Mouse (Mus musculus): Measurements from ENCODE around the gene Flt1. TPM values are rescaled to one million over a fixed set of nuclear protein-coding genes. Genes with fewer than 3 reads are reported as not detected.
A peak's percentile ranks its signal among the peaks of the same experiment; 100 is the strongest.

Flt1 gene
- total RNA-seq (2021): 10 to 100 TPM; 32.7 to 42.2 TPM
- long read RNA-seq, experiment 1, full-length matches to known transcripts: 11 of 17 reads
- long read RNA-seq, experiment 1, partial matches to known transcripts: 1 of 17 reads
- long read RNA-seq, experiment 1, other reads (novel, unspliced or antisense): 5 of 17 reads
- long read RNA-seq, experiment 2, full-length matches to known transcripts: 6 of 14 reads
- long read RNA-seq, experiment 2, partial matches to known transcripts: 3 of 14 reads
- long read RNA-seq, experiment 2, other reads (novel, unspliced or antisense): 5 of 14 reads

DNA sequence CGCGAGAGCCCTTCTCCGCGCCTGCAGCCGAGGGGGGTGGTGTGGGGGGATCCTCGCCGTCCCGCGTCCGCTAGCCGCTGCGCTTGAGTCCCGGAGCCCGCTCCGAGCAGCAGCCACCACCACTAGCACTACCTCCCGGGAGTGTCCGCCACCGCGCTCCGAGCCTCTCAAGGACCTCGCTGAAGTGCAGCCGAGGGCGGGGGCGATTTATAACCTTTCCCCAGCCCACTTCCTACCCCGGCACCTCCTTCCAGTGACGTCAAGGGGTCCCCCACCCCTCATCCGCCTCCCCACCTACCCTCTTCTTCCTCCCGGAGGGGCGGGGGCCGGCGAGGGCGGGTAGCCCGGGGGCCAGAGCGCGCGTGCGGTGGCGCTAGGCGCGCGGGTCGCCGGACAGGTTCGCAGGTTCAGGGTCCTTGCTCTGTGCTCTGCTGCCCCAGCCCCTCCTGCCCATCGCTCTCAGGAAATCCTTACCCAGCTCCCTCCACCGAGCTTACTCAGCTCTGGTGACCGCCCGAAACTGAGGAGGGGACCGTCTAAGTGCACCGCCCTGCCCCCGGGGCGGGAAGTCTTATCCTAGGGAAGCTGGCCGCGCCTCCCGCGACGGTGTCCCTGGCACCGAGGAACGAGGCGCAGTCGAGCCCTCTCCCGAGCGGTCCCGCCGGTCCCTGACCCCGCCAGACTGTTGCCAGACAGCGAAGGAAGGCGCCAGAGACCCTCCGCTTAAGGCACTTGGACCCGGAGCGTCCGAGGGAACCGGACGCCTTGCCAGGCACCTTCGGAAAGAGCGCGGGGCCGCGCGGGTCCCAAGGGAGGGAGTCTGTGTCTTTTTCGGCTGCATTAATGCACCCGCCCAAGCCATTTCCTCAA, at the start of gene Flt1:
Gene Flt1, minus strand, starts transcription at position 181 of the 870 bp plus-strand sequence.
- H3K27ac ChIP-seq: peak within 1 kb of the TSS; percentile 88

DNA sequence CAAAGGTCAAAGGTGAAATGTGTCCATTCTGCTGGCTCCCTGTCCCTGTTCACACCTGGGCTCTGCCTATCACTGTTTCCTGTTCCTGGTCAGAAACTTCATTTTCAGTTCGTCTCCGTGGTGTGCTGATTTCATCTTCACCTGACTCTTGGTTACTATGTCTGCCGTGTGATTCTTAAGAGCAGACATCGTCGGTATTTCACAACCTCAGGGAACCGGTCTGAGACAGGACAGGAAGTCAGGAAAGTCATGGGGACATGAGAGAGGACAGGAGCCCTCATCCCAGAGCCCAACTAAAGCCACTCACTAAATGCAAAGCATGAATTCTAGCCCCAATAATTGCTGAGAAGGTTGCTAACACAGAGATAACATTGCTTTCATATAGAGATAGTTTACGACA, 49.4 kb upstream of the Flt1 start:
- Histone ChIP-seq H3K27ac (no peak overlapping the region), H3K4me3 (no peak overlapping the region)
- no peak for DNase-seq
- TF ChIP-seq CTCF (IDR thresholded peaks at IDR 0.05): no peak
- intact Hi-C loops (cut with DNase I): no loop called here

More for the DNA sequence above, at the start of gene Flt1:
- DNase-seq: peak; percentile 75
- intact Hi-C loops (cut with DNase I): loop anchor here (10.0 kb wide), 1 partner anchor 119 kb away; no protein-coding TSS in a partner anchor
- TF ChIP-seq CTCF (IDR thresholded peaks at IDR 0.05): no peak
- peak within 1 kb of the TSS; percentile 79 for H3K4me3 ChIP-seq

DNA sequence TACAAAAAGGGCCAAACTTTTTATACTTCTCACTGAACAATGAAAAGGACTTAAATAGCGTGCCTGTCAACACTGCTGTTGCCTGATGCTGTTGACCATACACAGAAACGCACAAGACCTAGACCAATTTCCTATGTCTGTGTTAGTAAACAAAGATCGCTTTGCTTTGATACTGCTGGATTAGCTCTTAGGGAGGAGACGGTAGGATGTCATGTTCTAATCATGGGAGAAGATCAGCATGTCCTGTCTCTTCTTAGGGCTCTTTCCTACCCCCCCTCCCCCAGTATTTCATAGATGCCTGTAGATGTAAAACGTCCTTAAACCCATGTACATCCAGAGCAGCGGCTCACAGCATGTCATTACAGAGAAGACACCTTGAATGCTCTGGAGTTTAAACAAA, 44.1 kb upstream of the Flt1 start:
- DNase-seq: no peak
- intact Hi-C loops (cut with DNase I): no loop called here
- no peak for TF ChIP-seq CTCF (IDR thresholded peaks at IDR 0.05)
- Histone ChIP-seq H3K4me3 (no peak overlapping the region), H3K27ac (no peak overlapping the region)

DNA sequence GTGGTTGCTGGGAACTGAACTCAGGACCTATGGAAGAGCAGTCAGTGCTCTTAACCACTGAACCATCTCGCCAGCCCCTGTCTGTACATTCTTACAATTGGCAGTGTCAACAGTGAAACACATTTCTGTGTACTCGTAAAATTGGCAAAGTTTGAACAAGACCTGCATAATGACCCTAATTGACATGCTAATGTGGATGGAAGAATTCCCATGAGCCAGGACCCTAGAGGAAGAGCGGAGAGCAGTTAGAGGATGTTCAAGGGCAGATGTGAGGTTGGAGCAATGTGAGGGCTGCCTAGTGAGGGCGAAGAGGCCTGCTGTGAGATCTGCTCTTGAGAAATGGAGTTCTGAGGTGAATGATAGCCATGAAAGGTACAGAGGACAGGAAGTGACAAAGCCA, 38.2 kb upstream of the Flt1 start:
- H3K27ac ChIP-seq: no peak overlapping the region
- H3K4me3 ChIP-seq: no peak overlapping the region
- TF ChIP-seq CTCF (IDR thresholded peaks at IDR 0.05): no peak
- DNase-seq: no peak
- intact Hi-C loops (cut with DNase I): no loop called here

DNA sequence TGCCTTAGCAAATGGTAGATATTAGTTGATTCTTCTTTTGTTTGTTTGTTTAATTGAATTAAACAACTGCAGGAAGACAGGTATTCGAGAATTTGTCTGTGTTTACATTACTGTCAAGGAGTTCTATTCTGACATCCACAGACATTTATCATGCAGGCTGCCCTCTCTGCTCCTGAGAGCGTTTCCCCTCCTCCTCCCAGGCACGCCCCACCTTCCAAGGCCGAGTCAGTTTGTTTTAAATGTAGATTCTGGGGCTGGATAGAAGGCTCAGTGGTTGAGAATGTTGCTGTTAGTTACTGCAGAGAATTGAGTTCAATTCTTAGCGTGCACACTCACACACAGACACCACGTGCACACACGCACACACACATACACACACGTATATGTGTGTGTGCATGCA, 36.2 kb upstream of the Flt1 start:
- TF ChIP-seq CTCF (IDR thresholded peaks at IDR 0.05): no peak
- Histone ChIP-seq H3K27ac (no peak overlapping the region), H3K4me3 (no peak overlapping the region)
- DNase-seq: no peak
- intact Hi-C loops (cut with DNase I): no loop called here

DNA sequence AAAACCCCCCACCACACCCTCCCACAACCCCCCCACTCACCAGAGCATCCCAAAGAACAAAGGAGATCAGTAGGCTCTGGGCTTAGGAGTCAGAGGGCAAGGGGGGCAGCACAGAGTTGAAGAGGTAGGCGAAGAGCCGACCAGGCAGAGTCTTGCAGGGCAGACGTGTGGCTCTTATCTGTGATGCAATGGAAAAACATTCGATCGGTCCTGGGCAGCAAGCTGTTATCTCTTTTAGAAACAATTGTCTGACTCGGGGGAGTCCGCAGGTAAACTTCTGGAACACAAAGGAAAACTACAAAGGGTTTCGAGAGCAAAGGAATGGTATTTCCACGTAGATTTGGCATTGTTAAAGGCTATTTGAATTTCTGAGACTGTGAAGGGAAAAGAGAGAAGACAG, 35.5 kb upstream of the Flt1 start:
- H3K4me3 ChIP-seq: no peak overlapping the region
- TF ChIP-seq CTCF (IDR thresholded peaks at IDR 0.05): no peak
- no peak overlapping the region for H3K27ac ChIP-seq
- DNase-seq: no peak
- intact Hi-C loops (cut with DNase I): no loop called here

DNA sequence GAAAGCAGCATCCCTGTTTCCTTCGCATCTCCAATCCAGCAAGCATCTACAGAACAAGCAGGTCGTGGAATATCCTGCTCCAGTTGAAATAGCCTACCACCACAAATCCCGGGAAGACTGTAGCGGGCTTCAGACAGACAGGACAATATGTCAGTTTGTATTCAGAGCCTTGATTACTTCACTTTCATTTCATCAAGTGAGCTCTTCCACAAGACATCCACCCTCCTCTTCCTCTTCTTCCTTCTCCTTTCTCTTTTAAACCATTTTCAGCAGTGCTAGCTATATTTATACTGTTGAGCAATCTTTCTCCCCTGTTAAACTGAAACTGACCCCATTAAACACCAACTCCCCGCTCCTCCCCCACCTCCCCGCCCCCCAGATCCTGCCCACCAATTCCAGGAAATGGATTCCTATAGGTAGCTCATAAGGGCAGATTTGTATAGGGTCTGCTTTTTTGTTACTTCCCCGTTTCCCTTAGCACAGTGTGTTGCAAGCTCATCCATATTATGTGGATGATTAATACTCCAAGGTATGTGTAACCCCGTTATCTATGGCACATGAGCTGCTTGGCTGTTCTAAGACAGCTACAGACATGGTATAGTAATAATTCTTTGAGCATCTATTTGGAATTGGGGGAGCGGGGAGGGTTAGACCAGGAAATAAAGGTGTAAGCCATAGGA, 33.0 kb upstream of the Flt1 start:
- Histone ChIP-seq H3K4me3 (peak overlapping the region; percentile 61), H3K27ac (peak overlapping the region; percentile 61)
- intact Hi-C loops (cut with DNase I): no loop called here
- no peak for DNase-seq
- TF ChIP-seq CTCF (IDR thresholded peaks at IDR 0.05): no peak

DNA sequence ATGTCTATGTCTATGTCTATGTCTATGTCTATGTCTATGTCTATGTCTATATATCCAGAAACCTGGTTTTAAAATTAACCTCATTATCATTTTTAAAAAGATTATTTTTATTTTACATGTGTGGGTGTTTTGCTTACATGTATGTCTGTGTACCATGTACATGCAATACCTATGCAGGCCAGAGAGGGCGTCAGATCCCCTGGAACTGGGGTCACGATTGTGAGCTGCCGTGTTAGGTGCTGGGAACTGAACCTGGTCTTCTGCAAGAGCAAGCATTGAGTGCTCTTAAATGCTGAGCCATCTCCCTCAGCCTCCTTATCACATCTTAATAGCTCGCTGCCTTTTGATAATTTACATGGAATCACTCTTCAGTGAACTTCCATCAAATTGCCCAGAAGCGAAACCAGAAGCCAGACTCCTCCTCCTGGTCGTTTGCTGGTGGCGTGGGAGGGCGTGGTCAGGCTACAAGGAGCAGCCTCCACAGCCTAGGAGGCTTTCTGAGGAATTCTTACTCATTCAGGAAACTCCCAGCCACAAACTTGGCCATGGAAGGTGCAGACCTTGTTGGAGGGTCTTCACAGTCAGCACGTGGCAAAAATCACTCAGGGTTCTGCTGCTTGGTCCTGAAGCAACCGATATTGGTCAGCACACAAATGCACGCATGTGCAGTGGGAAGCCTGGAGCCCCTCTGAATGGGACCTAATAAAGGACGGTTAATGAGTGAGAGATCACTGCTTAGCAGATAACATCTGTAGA, 32.2 kb upstream of the Flt1 start:
- intact Hi-C loops (cut with DNase I): no loop called here
- TF ChIP-seq CTCF (IDR thresholded peaks at IDR 0.05): peak; percentile 35; the same call in 1 of the 2 replicates
- peak overlapping the region; percentile 61 for H3K4me3 ChIP-seq
- H3K27ac ChIP-seq: peak overlapping the region; percentile 61
- peak; percentile 50 for DNase-seq

DNA sequence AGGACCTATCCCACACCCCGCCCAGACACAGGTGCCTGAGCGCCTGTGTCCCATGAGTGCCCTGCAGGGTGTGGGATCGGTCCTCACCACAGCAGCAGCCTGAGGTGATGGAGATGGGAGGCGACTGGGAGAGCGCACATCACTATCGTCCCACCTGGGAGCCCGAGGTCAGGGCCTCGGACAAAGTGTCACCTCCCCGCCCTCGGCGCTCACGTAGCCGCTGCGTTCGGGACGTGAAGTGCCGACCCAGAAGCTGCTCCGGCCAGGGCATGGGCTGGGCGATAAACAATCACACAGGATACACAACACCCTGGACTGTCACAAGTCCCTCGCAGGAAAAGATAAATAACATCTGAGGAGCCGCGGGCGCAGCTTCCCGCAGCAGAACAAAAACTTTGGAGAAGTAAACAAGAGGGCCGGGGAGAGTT, 27.1 kb upstream of the Flt1 start:
- intact Hi-C loops (cut with DNase I): no loop called here
- Histone ChIP-seq H3K27ac (peak overlapping the region; percentile 72), H3K4me3 (peak overlapping the region; percentile 53)
- no peak for TF ChIP-seq CTCF (IDR thresholded peaks at IDR 0.05)
- peak; percentile 40 for DNase-seq

DNA sequence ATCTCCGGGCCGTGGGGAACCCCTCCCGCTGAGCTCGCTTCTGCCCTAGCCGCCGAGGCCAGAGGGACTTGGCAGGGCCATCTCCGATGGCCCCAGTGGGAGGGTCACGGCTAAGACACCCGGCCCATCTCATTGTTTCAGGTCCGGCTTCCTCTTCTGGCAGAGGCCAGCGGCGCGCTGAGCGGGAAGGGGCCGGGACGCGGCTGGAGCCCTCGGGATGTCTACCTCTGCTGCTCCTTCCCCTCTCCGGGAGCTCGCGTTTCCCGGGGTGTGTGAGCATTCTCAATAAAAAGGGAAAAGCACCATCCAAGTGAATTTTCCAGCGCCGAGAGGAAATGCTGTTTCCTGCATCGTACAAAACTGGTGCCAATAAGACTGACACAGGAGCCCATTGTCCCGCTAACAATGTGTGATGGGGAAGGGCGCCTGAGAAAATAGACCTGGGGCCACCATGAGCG, 25.9 kb upstream of the Flt1 start:
- Histone ChIP-seq H3K27ac (peak overlapping the region; percentile 79), H3K4me3 (peak overlapping the region; percentile 54)
- DNase-seq: peak; percentile 74
- no peak for TF ChIP-seq CTCF (IDR thresholded peaks at IDR 0.05)
- intact Hi-C loops (cut with DNase I): loop anchor here (2.0 kb wide), 1 partner anchor 19 kb away; no protein-coding TSS in a partner anchor

DNA sequence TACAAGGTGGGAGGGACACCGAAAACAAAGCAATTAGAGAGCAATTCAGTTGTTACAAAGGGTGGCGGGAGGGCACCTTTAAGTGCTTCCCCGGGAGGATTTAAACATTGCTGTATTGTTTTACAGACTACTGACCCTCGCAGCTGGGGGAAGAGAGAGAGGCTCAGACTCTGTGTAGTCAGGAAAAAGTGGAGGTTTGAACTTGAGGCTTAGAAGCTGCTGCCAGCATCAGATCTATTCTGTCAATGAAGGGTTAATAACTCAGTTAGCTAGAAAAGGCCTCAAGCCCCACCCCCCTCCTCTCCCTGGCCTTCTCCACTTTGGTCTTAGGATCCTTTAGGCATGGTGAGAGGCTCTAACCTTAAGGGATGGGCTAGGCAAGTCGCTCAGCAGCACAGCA, 24.2 kb upstream of the Flt1 start:
- intact Hi-C loops (cut with DNase I): loop anchor here (2.0 kb wide), 1 partner anchor 17 kb away; no protein-coding TSS in a partner anchor
- Histone ChIP-seq H3K4me3 (no peak overlapping the region), H3K27ac (no peak overlapping the region)
- TF ChIP-seq CTCF (IDR thresholded peaks at IDR 0.05): no peak
- no peak for DNase-seq

DNA sequence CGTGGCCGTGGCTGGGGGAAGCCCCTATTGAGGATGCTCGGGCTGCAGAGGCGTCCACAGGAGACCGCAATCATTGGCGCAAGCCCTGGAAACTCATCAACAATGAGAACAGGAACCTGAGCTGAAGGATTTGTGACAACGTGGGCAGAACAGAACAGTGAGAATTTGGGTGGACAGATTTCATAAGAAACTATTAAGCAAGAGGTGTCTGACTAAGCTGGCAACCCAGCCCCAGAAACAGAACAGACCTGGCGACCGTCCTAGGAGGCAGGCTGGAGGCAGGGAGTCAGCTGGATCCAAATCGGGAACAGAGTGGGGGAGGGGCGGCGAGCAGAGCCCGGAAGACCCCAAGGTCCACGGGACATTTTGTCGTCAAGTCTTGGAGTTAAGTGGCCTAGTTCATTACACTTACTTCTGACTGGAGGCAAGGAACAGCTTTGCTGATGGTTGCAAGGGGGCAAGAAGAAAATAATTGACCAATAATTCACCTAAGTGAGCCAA, 22.3 kb upstream of the Flt1 start:
- intact Hi-C loops (cut with DNase I): no loop called here
- no peak for TF ChIP-seq CTCF (IDR thresholded peaks at IDR 0.05)
- H3K27ac ChIP-seq: no peak overlapping the region
- H3K4me3 ChIP-seq: peak overlapping the region; percentile 47
- DNase-seq: peak; percentile 80

Measured in gastrocnemius, adult 2 months (tissue).